ENCODE assay signal across 17 mouse cellular contexts in the genomic region with DNA sequence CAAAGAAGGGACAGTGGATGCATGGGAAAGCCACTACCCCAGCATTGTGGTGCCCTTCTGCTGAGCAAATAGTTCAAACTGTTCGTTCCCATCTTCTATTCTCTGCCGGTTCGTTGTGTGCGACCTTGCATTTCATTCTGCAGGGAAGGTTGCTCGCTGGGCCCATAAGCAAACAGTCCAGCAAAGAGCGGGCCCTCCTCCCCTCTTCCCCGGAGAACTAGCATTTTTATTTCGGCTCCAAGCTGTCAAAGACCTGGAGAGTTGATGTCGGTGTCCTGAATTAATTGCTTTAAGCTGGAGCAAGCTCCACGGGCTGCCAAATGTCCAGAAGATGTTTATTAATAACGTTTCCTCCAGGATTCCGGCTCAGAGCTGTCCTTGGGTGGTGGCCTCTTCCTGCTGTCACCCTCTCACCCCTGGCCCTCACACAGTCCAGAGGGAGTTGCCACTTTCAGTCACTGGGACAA. TPM values are rescaled to one million over a fixed set of nuclear protein-coding genes. Genes with fewer than 3 reads are reported as not detected.
DNase-seq lines count a peak whose midpoint lies in the region; ATAC-seq and TF ChIP-seq lines count a peak whose summit lies in the region.
"Had no signal": no experiment of that assay in that cellular context is flagged by ENCODE, and none has a peak within 500 bp of the region (broad histone marks: within the 10 kb centered on the region; RNA-seq: fewer than 3 reads in every experiment).

No protein-coding gene starts in this region.

- H3K9me3 ChIP-seq in hindbrain, embryonic 13.5 days, result no peaks in the 10 kb centered on the region
- H3K9me3 ChIP-seq: neural tube, embryonic 13.5 days had no signal

- H3K27me3 ChIP-seq in kidney, adult 2 months (replicated peaks; ENCODE audit: control insufficient read depth, insufficient read depth, low read length), result peaks cover 3% of the 10 kb centered on the region
- H3K27me3 ChIP-seq in hindbrain, embryonic 13.5 days, result peaks cover 97% of the 10 kb centered on the region

- no peaks in the 10 kb centered on the region for H3K36me3 ChIP-seq in kidney, adult 2 months (ENCODE audit: control insufficient read depth, insufficient read depth, low read length)
- no peaks in the 10 kb centered on the region for H3K36me3 ChIP-seq in hindbrain, embryonic 13.5 days
- H3K36me3 ChIP-seq: neural tube, embryonic 13.5 days had no signal

- H3K9ac ChIP-seq in hindbrain, embryonic 13.5 days, result no peak overlapping the region
- H3K9ac ChIP-seq: neural tube, embryonic 13.5 days had no signal

- H3K4me2 ChIP-seq in hindbrain, embryonic 13.5 days, result no peak overlapping the region
- H3K4me2 ChIP-seq: heart, embryonic 11.5 days; neural tube, embryonic 13.5 days had no signal

- TF ChIP-seq POLR2A in kidney, adult 2 months (IDR thresholded peaks at IDR 0.05; ENCODE audit: low read depth, low read length), result no peak
- TF ChIP-seq POLR2A in brain, embryonic 14.5 days (IDR thresholded peaks at IDR 0.05; ENCODE audit: borderline replicate concordance, extremely low read depth, insufficient read depth, insufficient read length, poor library complexity, severe bottlenecking), result no peak

- H3K4me3 ChIP-seq in kidney, adult 2 months (ENCODE audit: insufficient read depth, low read depth, low read length), result no peak overlapping the region
- no peak overlapping the region for H3K4me3 ChIP-seq in hindbrain, embryonic 13.5 days
- H3K4me3 ChIP-seq: layer of hippocampus, adult 2 months; neural tube, embryonic 13.5 days had no signal

- H3K4me1 ChIP-seq in kidney, adult 2 months (ENCODE audit: control insufficient read depth, insufficient read depth, low read length), result no peaks in the 10 kb centered on the region
- peaks cover 4% of the 10 kb centered on the region; the same call in 1 of the 2 replicates for H3K4me1 ChIP-seq in hindbrain, embryonic 13.5 days (replicated peaks)
- H3K4me1 ChIP-seq: neural tube, embryonic 13.5 days had no signal

- peak; percentile 36; the same call in 1 of the 2 replicates for ATAC-seq in hindbrain, embryonic 13.5 days (ENCODE audit: low FRiP score)
- ATAC-seq in megakaryocyte, adult 5-6 weeks (ENCODE audit: poor library complexity, severe bottlenecking), result no peak
- ATAC-seq: inflammation-experienced regulatory T-cells, adult 6 months; Patski had no signal

- no peak overlapping the region for H3K27ac ChIP-seq in kidney, adult 2 months (ENCODE audit: insufficient read depth, low read depth, low read length)
- H3K27ac ChIP-seq in hindbrain, embryonic 13.5 days, result no peak overlapping the region
- H3K27ac ChIP-seq: layer of hippocampus, adult 2 months; neural tube, embryonic 13.5 days had no signal

- TF ChIP-seq CTCF in kidney, adult 2 months (conservative IDR thresholded peaks at IDR 0.05; ENCODE audit: insufficient read depth, insufficient read length, low read depth, low read length), result no peak
- no peak for TF ChIP-seq CTCF in brain, embryonic 14.5 days (IDR thresholded peaks at IDR 0.05; ENCODE audit: borderline replicate concordance, extremely low read depth, insufficient read depth, insufficient read length)

- 1% methylated on average over 12 of the region's 12 CpGs for WGBS in kidney, adult 2 months
- 2% methylated on average over 12 of the region's 12 CpGs for WGBS in hindbrain, embryonic 13.5 days

- peak; percentile 46 for DNase-seq in kidney, adult 2 months
- no peak for DNase-seq in kidney, adult 11 months
- peak; percentile 53 for DNase-seq in brain, embryonic 14.5 days (ENCODE audit: low read depth)
- peak; percentile 22 for DNase-seq in lung, postnatal 14 days
- no peak for DNase-seq in spleen, postnatal 36 days (ENCODE audit: low spot score in 2 of 2)
- DNase-seq: adrenal gland, postnatal 10 days had no signal

RNA-seq across cellular contexts. Expression of a gene that starts 23.4 kb away (rescaled TPM):
- polyA plus RNA-seq in kidney, adult 2 months (2012; rRNA removed), result 0.07 TPM in 1 of 2 replicates, not detected in the other
- polyA plus RNA-seq in brain, embryonic 14.5 days (2012; rRNA removed), result 7.3 and 10.0 TPM in 2 replicates
- 1.7 and 2.1 TPM in 2 replicates for polyA plus RNA-seq in hindbrain, embryonic 13.5 days (2015; fragmentation: Nextera tagmentation; extraction: Ambion mirVana)
- total RNA-seq in megakaryocyte, adult 5-6 weeks (2015), result not detected in 2 replicates
- total RNA-seq in megakaryocyte, adult 5-6 weeks (2017), result not detected in 2 replicates
- total RNA-seq: common myeloid progenitor, adult 5-6 weeks; gastrocnemius, adult 18-20 months; layer of hippocampus, adult 2 months; left cerebral cortex, postnatal 25 days; megakaryocyte progenitor cell, adult 5-6 weeks had no signal
- polyA plus RNA-seq: inflammation-experienced regulatory T-cells, adult 6 months had no signal

Comparison
In these comparisons a context has a peak if more than half of its experiments do, and no peak if none do; other contexts are left out.
1. DNase-seq: peak in kidney, adult 2 months (single experiment), brain, embryonic 14.5 days (single experiment) and lung, postnatal 14 days (single experiment); none in kidney, adult 11 months (single experiment) and spleen, postnatal 36 days (0 of 2).